Mouse (Mus musculus) heart, postnatal 0 days (tissue): ENCODE data around the gene Dbi. TPM values are rescaled to one million over a fixed set of nuclear protein-coding genes. Genes with fewer than 3 reads are reported as not detected.

Experiments used
- ATAC-seq: fragments of 200-750 bp; cut with Nextera tagmentation; 2 replicates; pipeline ENCODE4 v1.8.0; 2017; ENCODE audit warnings: low read depth, moderate number of reproducible peaks, moderate library complexity; ENCODE audit not compliant: insufficient read depth
- DNase-seq: peaks from one replicate; pipeline ENCODE4 v3.0.0-alpha.2; 2016; ENCODE audit warnings: low spot score
- H3K27ac ChIP-seq: fragments of 300-500 bp; sonication (generic); 2 replicates; pipeline ENCODE4 v1.5.1; 2014; ENCODE audit warnings: low read depth, mild to moderate bottlenecking
- H3K27me3 ChIP-seq: fragments of 300-500 bp; sonication (generic); 2 replicates; pipeline ENCODE4 v1.6.1; 2014; ENCODE audit warnings: low read length, mixed read lengths; ENCODE audit not compliant: control insufficient read depth, insufficient read depth
- H3K36me3 ChIP-seq: fragments of 300-500 bp; sonication (generic); replicated peaks from 2 replicates; pipeline ENCODE4 v1.6.1; 2014; ENCODE audit warnings: low read length, mixed read lengths; ENCODE audit not compliant: control insufficient read depth, insufficient read depth
- H3K4me1 ChIP-seq: fragments of 300-500 bp; sonication (generic); 2 replicates; pipeline ENCODE4 v1.6.1; 2014; ENCODE audit warnings: antibody characterized with exemption; ENCODE audit not compliant: control insufficient read depth, insufficient read depth
- H3K4me2 ChIP-seq: fragments of 300-500 bp; sonication (generic); 2 replicates; pipeline ENCODE4 v1.6.1; 2014; ENCODE audit warnings: low read depth, mild to moderate bottlenecking, low read length, moderate library complexity
- H3K4me3 ChIP-seq: fragments of 300-500 bp; sonication (generic); 2 replicates; pipeline ENCODE4 v1.5.1; 2014; ENCODE audit warnings: low read depth, low read length
- H3K9ac ChIP-seq: fragments of 300-500 bp; sonication (generic); replicated peaks from 2 replicates; pipeline ENCODE4 v1.6.1; 2014; ENCODE audit warnings: low read depth, low read length, mixed read lengths
- H3K9me3 ChIP-seq: fragments of 300-500 bp; sonication (generic); replicated peaks from 2 replicates; pipeline ENCODE4 v1.6.1; 2016; ENCODE audit warnings: low read length; ENCODE audit not compliant: control insufficient read depth
- CTCF ChIP-seq: IDR thresholded peaks from 2 replicates; pipeline ENCODE4 v1.5.1; 2016; ENCODE audit warnings: antibody characterized with exemption, control low read depth, low read depth
- EP300 ChIP-seq: IDR thresholded peaks from 2 replicates; pipeline ENCODE4 v1.6.1; 2016; ENCODE audit warnings: antibody characterized with exemption, low read depth
- WGBS: fragments of 180-500 bp; shearing (Covaris S2); extraction: QIAGEN DNeasy Blood & Tissue Kit; methylation state at CpG from one replicate; pipeline ENCODE4 v1.1.7; 2014; 5-methylcytosine and 5-hydroxymethylcytosine counted together
- polyA plus RNA-seq: library from polyadenylated mRNA; unstranded; fragments of >200 nt; fragmentation: Nextera tagmentation; extraction: Ambion mirVana; gene quantifications from 2 replicates; pipeline ENCODE4 v1.2.1, GENCODE M21; 2015
- total RNA-seq: library from RNA; depleted of rRNA; stranded (reverse); fragments of >200 nt; gene quantifications from 2 replicates; pipeline ENCODE4 v1.2.3, GENCODE M21; 2014; ENCODE audit warnings: low replicate concordance

The Dbi gene
- total and polyA plus RNA-seq, 2 experiments from 2014 or later = 261 to 1,218 TPM

DNA sequence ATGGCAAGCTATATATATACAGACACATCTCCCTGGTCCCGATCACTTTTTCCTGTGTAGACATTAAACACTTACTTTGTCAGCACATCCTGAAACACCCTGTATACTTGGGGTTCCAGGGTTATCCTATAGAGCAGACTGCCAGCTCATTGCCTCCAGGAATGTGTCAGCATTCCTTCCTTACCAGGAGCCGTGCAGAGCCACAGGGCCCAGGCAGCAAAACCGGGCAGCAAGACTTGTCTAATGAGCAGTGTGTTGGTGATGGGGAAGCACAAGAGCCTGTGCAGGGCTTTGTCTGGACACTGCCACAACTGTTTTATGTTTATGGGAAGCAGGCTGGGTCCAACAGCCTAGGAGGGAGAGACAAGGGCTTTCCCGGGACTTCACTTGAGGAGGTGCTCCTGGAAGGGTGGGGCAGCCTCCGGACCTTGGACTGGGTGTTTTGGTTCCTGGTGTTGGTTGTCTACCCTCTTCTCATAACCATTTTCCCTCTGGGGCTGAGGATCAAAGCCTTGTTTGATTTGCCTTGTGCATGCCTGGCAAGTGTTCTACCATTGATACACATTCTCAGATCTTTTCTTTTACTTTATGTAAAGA is 36.9 kb downstream of the Dbi start:
- Histone ChIP-seq H3K27ac (no peak overlapping the region), H3K4me3 (no peak overlapping the region), H3K36me3 (no peaks in the 10 kb centered on the region), H3K9me3 (no peaks in the 10 kb centered on the region), H3K4me2 (no peak overlapping the region), H3K4me1 (peaks cover 6% of the 10 kb centered on the region; the same call in 1 of the 2 replicates), H3K9ac (no peak overlapping the region), H3K27me3 (no peaks in the 10 kb centered on the region)
- ATAC-seq = peak; percentile 31; the same call in 1 of the 2 replicates
- DNase-seq = no peak
- WGBS = 27% methylated on average over 5 of the region's 5 CpGs
- no peak for TF ChIP-seq CTCF
- no peak for TF ChIP-seq EP300

DNA sequence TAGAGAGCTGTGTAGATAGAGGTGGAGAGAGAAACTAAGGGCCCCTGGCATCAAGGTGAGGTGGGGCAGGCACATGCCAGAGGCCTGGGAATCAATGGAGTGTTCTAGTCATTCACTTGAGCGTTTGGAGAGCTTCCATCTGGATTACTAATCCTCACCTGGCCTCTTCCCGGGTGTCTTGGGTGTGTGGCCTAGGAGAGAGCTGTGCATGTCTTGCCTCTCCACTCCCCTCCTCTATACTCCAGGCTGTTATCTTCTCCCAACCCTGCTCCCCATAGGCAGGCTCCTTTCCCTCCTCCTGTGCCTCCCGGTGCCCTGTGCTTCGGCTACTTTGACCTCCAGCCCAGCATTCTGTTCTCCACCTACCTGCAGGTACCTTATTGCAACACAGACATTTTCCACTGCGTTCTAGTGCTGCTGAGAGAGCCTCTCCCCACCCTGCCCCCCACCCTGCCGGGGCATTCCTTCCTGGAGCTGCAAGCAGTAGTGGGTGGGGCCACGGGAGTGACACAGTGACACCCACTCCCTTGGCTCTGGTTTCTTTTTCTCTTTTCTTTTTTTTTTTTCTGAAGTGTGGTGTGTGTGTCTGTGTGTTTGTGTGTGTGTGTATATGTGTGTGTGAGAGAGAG is 37.8 kb downstream of the Dbi start:
- peaks cover 6% of the 10 kb centered on the region; the same call in 1 of the 2 replicates for H3K4me1 ChIP-seq
- no peak overlapping the region for H3K9ac ChIP-seq
- DNase-seq = no peak
- 15% methylated on average over 7 of the region's 7 CpGs for WGBS
- no peak overlapping the region for H3K4me3 ChIP-seq
- no peak for ATAC-seq
- H3K36me3 ChIP-seq = no peaks in the 10 kb centered on the region
- H3K9me3 ChIP-seq = no peaks in the 10 kb centered on the region
- H3K4me2 ChIP-seq = peak overlapping the region; percentile 31
- TF ChIP-seq EP300 (no peak), CTCF (no peak)
- H3K27ac ChIP-seq = no peak overlapping the region
- no peaks in the 10 kb centered on the region for H3K27me3 ChIP-seq

DNA sequence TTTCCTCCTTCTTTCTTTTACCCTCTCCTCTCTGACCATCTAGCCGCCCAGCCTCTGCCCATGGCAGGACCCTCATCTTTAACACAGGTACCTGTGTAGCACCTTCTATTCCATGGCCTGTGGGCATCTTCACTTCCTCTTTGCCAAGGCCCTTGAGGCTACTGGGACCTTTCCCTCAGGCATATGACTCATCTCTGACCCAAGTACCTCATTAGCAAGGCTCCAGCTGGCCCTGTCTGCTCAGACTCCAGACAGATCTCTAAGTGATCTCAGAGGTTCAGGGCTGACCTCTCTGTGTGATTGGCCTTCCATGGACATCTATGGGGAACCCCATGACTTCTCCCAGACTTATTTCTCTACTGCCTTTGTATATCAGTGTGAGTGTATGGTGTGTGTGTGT is 40.2 kb downstream of the Dbi start:
- TF ChIP-seq CTCF = no peak
- no peak for TF ChIP-seq EP300
- Histone ChIP-seq H3K9me3 (no peaks in the 10 kb centered on the region), H3K27me3 (no peaks in the 10 kb centered on the region), H3K9ac (no peak overlapping the region), H3K4me2 (no peak overlapping the region), H3K27ac (no peak overlapping the region), H3K4me1 (peaks cover 6% of the 10 kb centered on the region; the same call in 1 of the 2 replicates), H3K4me3 (no peak overlapping the region), H3K36me3 (no peaks in the 10 kb centered on the region)
- WGBS = 81% methylated on average over 1 of the region's 1 CpGs
- ATAC-seq (no peak), DNase-seq (no peak)

GRCm38 (mm10) chr1:120077746-120078410 is 43.0 kb downstream of the Dbi start:
- ATAC-seq = no peak
- H3K4me1 ChIP-seq = peaks cover 6% of the 10 kb centered on the region; the same call in 1 of the 2 replicates
- 0 out of 2 replicates have a peak, but pooled peaks cover 3% of the 10 kb centered on the region for H3K27me3 ChIP-seq
- no peak overlapping the region for H3K27ac ChIP-seq
- no peaks in the 10 kb centered on the region for H3K36me3 ChIP-seq
- H3K4me3 ChIP-seq = no peak overlapping the region
- no peak overlapping the region for H3K9ac ChIP-seq
- DNase-seq = no peak
- no peaks in the 10 kb centered on the region for H3K9me3 ChIP-seq
- 36% methylated on average over 9 of the region's 9 CpGs for WGBS
- no peak overlapping the region for H3K4me2 ChIP-seq
- TF ChIP-seq CTCF (no peak), EP300 (no peak)

DNA sequence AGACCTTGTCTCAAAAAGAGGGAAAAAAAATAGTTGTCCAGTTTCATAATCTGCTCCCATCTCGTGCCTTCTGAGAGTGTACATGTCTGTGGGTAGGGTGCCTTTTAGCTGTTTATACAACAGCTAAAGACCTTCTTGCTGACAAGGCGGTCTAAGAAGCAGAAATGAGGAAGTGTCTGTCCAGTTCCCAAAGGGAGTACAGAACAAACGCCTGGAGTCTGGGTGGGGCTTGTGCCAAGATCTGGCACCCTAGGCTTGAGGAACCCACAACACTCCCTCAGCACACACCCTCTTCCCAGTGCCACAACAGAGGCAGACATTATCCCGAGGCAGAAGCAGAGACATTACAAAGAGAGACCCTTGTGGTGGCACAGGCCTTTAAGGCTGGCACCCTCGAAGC is 45.4 kb downstream of the Dbi start:
- Histone ChIP-seq H3K4me1 (peaks cover 8% of the 10 kb centered on the region; the same call in 1 of the 2 replicates), H3K9ac (no peak overlapping the region), H3K9me3 (no peaks in the 10 kb centered on the region), H3K36me3 (no peaks in the 10 kb centered on the region), H3K4me3 (no peak overlapping the region), H3K27me3 (peaks cover 8% of the 10 kb centered on the region; the same call in 1 of the 2 replicates), H3K27ac (no peak overlapping the region), H3K4me2 (no peak overlapping the region)
- TF ChIP-seq EP300 = no peak
- no peak for TF ChIP-seq CTCF
- DNase-seq (no peak), ATAC-seq (no peak)
- 69% methylated on average over 5 of the region's 5 CpGs for WGBS
